Mouse (Mus musculus) ES-Bruce4 (cell line): ENCODE results near the gene Kat7. TPM values are rescaled to one million over a fixed set of nuclear protein-coding genes. Genes with fewer than 3 reads are reported as not detected.

Source experiments
- H3K27ac ChIP-seq: 2 replicates; pipeline ENCODE4 v1.5.1; 2012; ENCODE audit warnings: low read length, inconsistent platforms; ENCODE audit not compliant: insufficient read depth
- H3K27me3 ChIP-seq: 2 replicates; pipeline ENCODE4 v1.6.1; 2012; ENCODE audit warnings: mild to moderate bottlenecking, low read length, inconsistent platforms; ENCODE audit not compliant: control insufficient read depth, poor library complexity, insufficient read depth, severe bottlenecking
- H3K36me3 ChIP-seq: 2 replicates; pipeline ENCODE4 v1.6.1; 2012; ENCODE audit warnings: inconsistent platforms, mild to moderate bottlenecking, low read length, moderate library complexity; ENCODE audit not compliant: control insufficient read depth, poor library complexity, insufficient read depth, severe bottlenecking
- H3K4me1 ChIP-seq: one replicate; pipeline ENCODE4 v1.8.1; 2011; ENCODE audit warnings: low read length; ENCODE audit not compliant: control insufficient read depth, insufficient read depth
- H3K4me3 ChIP-seq: 2 replicates; pipeline ENCODE4 v1.5.1; 2011; ENCODE audit warnings: low read depth, mild to moderate bottlenecking, low read length
- H3K9ac ChIP-seq: 2 replicates; pipeline ENCODE4 v1.6.1; 2012; ENCODE audit warnings: low read depth, mild to moderate bottlenecking, inconsistent platforms; ENCODE audit not compliant: poor library complexity, severe bottlenecking
- H3K9me3 ChIP-seq: replicated peaks from 2 replicates; pipeline ENCODE4 v1.6.1; 2012; ENCODE audit warnings: mild to moderate bottlenecking, low read length, inconsistent platforms; ENCODE audit not compliant: control insufficient read depth, poor library complexity, insufficient read depth, severe bottlenecking
- CTCF ChIP-seq: IDR thresholded peaks from one replicate; pipeline ENCODE4 v1.8.1; 2011; ENCODE audit warnings: low read depth, low read length
- EP300 ChIP-seq: IDR thresholded peaks from 2 replicates; pipeline ENCODE4 v1.6.1; 2011; ENCODE audit warnings: low read depth, low read length; ENCODE audit not compliant: insufficient read depth
- POLR2A ChIP-seq: IDR thresholded peaks from one replicate; pipeline ENCODE4 v1.8.1; 2011; ENCODE audit warnings: low read length; ENCODE audit not compliant: insufficient read depth
- polyA plus RNA-seq: library from polyadenylated mRNA; stranded (reverse); fragments of >200 nt; gene quantifications from 2 replicates; pipeline ENCODE4 v1.2.4, GENCODE M21; 2011; ENCODE audit warnings: low read depth; ENCODE audit not compliant: missing spikeins, insufficient read depth, insufficient read length

Kat7 gene
- polyA plus RNA-seq, 1 experiment = 133 TPM

DNA sequence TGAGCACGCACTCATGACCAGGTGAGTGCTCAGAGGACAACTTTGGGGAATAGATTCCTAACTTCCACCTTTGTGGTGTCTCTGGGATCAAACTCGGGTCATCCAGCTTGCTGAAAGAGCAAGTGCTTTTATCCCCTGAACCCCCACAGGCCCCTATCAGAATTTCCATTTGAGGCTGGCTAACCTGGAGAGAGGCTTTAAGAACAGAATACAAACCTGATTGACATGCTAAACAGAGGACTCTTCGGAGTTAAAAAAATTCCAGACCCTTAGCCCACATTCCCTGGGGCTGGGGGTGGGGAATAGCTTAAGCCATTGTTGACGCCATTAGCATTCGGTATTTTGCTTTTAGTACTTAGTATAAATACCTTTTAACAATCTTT is 1.4 kb upstream of the Kat7 start:
- Histone ChIP-seq H3K9me3 (no peaks in the 10 kb centered on the region), H3K4me3 (peak overlapping the region; percentile 89), H3K9ac (peak overlapping the region; percentile 95), H3K27ac (peak overlapping the region; percentile 99), H3K4me1 (peaks cover 11% of the 10 kb centered on the region), H3K36me3 (peaks cover 2% of the 10 kb centered on the region; the same call in 1 of the 2 replicates), H3K27me3 (no peaks in the 10 kb centered on the region)
- TF ChIP-seq EP300 (peak; percentile 87), CTCF (no peak)

DNA sequence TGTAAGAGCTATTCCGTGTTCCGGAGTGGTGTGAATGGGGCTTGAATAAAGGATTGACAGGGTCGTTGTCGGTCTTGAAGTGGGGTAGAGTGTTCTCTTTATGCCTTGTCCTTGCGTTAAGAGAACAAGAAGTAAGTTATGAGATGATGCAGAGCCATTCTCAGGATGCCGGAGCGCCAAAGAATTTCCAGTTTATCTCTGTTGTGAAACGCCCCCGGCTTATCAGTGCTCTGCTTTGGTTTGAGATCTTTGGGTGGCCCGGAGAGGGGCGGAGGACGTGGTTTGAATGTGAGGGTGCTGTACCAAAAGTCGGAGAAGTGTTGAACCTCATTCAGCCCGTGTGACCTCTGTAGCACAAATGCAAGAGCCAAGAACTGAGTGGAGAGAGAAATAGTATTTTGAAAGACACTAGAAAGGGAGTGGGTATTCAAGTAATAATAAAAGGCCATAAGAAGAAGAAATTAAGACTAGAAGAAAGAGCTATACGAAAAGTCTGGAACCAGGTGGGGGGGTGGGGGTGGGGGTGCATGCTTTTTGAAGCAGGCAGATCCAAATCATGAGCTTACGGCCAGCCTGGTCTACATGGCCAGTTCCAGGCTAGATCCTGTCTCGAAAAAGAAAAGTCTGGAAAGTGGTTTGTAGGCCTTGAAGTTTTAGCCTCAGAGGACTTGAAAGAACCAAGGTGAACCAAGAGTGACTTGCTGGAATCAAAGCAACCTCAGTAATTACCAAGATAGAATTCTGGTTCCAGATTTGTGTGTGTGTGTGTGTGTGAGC is 790 bp upstream of the Kat7 start:
- H3K36me3 ChIP-seq = peaks cover 2% of the 10 kb centered on the region; the same call in 1 of the 2 replicates
- H3K4me1 ChIP-seq = peaks cover 8% of the 10 kb centered on the region

DNA sequence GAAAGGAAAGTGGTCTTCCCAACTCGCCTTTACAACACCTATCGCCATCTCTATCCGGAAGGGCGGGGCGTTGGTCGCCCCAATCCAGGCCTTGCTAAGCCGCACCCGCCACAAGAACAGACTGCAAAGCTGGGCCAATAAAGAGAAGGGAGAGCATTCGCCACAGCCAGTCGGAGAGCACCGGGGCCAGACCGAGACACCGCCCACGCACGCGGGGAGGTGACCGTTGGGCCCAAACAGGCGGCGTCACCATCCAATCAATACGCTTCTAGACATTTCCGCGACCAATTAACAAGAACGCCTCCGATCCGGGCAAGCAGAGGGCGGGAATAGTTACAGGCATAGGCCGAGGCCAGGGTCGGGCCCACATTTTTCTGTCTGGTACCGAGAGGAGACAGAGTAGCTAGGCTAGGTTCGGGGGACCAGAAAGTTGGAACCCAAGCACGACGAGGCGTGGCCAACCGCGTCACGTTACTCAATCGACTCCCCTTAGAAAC is 488 bp downstream of the Kat7 start:
- Histone ChIP-seq H3K27me3 (no peaks in the 10 kb centered on the region), H3K4me1 (peaks cover 3% of the 10 kb centered on the region), H3K9me3 (no peaks in the 10 kb centered on the region), H3K27ac (peak overlapping the region; percentile 91), H3K36me3 (peaks cover 11% of the 10 kb centered on the region), H3K9ac (peak overlapping the region; percentile 93), H3K4me3 (peak overlapping the region; percentile 93)
- TF ChIP-seq CTCF (no peak), POLR2A (peak; percentile 81)

More for the DNA sequence above, 790 bp upstream of the Kat7 start:
- Histone ChIP-seq H3K4me3 (peak overlapping the region; percentile 89), H3K27ac (peak overlapping the region; percentile 99), H3K9me3 (no peaks in the 10 kb centered on the region), H3K27me3 (no peaks in the 10 kb centered on the region), H3K9ac (peak overlapping the region; percentile 95)
- no peak for TF ChIP-seq EP300
- TF ChIP-seq POLR2A = no peak
- no peak for TF ChIP-seq CTCF

DNA sequence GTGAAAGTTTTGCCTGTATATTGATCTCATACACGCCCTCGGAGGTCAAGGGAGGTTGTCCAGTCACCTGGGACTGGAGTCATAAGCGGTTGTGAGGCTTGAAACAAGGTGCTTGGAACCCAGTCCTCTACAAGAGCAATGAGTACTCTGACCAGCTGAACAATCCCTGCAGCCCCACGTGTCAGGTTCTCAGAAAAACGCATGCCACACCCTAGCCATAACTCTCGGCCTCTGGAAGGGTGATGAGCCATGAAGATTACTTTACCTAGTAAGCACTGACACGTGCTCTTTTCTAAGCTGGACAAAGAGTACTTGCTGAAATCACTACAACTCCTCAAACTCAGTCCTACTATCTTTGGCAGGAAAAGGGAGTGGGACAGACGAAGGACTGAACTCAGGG is 2.5 kb downstream of the Kat7 start:
- H3K9ac ChIP-seq = peak overlapping the region; percentile 71
- H3K4me1 ChIP-seq = peaks cover 1% of the 10 kb centered on the region
- peak overlapping the region; percentile 69 for H3K27ac ChIP-seq
- peak overlapping the region; percentile 66 for H3K4me3 ChIP-seq
- H3K27me3 ChIP-seq = no peaks in the 10 kb centered on the region
- no peaks in the 10 kb centered on the region for H3K9me3 ChIP-seq
- no peak for TF ChIP-seq POLR2A
- TF ChIP-seq CTCF = no peak
- TF ChIP-seq EP300 = no peak
- H3K36me3 ChIP-seq = peaks cover 31% of the 10 kb centered on the region

GRCm38 (mm10) chr11:95305600-95305999 is 4.4 kb downstream of the Kat7 start:
- no peaks in the 10 kb centered on the region for H3K9me3 ChIP-seq
- peaks cover 1% of the 10 kb centered on the region for H3K4me1 ChIP-seq
- H3K36me3 ChIP-seq = peaks cover 49% of the 10 kb centered on the region
- no peak overlapping the region for H3K4me3 ChIP-seq
- H3K27me3 ChIP-seq = no peaks in the 10 kb centered on the region
- H3K27ac ChIP-seq = peak overlapping the region; percentile 14; the same call in 1 of the 2 replicates
- TF ChIP-seq CTCF = peak; percentile 66
- TF ChIP-seq POLR2A = no peak
- no peak overlapping the region for H3K9ac ChIP-seq

DNA sequence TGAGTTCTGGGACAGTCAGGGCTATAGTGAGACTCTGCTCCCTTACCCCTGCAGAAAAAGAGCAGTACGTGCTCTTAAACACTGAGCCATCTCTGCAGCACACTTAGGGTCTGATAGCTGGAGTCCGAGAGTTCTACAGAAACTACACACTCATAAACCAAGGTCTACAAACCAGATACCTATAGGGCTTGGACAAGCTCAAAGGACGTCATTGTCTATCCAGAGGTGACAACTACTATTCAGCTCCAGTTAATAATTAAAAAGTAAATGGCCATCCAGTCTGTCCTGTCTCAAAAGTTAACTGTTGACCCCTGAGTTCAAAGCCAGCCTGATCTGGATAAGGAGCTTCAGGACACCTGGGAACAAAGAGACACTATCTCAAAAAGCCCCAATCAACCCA is 8.3 kb downstream of the Kat7 start:
- H3K4me1 ChIP-seq = no peaks in the 10 kb centered on the region
- no peak overlapping the region for H3K9ac ChIP-seq
- H3K36me3 ChIP-seq = peaks cover 83% of the 10 kb centered on the region
- H3K27me3 ChIP-seq = no peaks in the 10 kb centered on the region
- no peak overlapping the region for H3K4me3 ChIP-seq
- H3K27ac ChIP-seq = 0 out of 2 replicates have a peak overlapping the region, but pooled peaks have one; percentile 34
- TF ChIP-seq POLR2A (no peak), EP300 (no peak), CTCF (no peak)
- H3K9me3 ChIP-seq = no peaks in the 10 kb centered on the region
